Mouse (Mus musculus) urinary bladder, postnatal 14 days (tissue): ENCODE data around the gene Tmem254b.
"Not testable (repeated sequence)": the region's sequence is repeated elsewhere in the genome, so short reads cannot be mapped to it uniquely, and the experiment has no call there.

ENCODE experiments used
- DNase-seq: peaks from one replicate; pipeline ENCODE4 v3.0.0; 2021; ENCODE audit warnings: low spot score

The Tmem254b gene

GRCm38 (mm10) chr14:26206926-26207247 is at the start of gene Tmem254b:
Gene Tmem254b, minus strand, starts transcription at chr14:26207041.
- DNase-seq = not testable (repeated sequence)

GRCm38 (mm10) chr14:26237183-26237582 is 30.3 kb upstream of the Tmem254b start:
- DNase-seq = not testable (repeated sequence)

GRCm38 (mm10) chr14:26216233-26217000 is 9.6 kb upstream of the Tmem254b start:
- DNase-seq = not testable (repeated sequence)

- DNase-seq = not testable (repeated sequence)
Measured at GRCm38 (mm10) chr14:26206197-26206925, 480 bp downstream of the Tmem254b start.

- DNase-seq = not testable (repeated sequence)
Measured at GRCm38 (mm10) chr14:26197851-26198250, 9.0 kb downstream of the Tmem254b start.

GRCm38 (mm10) chr14:26188361-26188760 is 18.5 kb downstream of the Tmem254b start:
- DNase-seq = not testable (repeated sequence)

GRCm38 (mm10) chr14:26186638-26187037 is 20.2 kb downstream of the Tmem254b start:
- not testable (repeated sequence) for DNase-seq

GRCm38 (mm10) chr14:26182380-26182779 is 24.5 kb downstream of the Tmem254b start, which contains the start of gene Plac9b:
Gene Plac9b, minus strand, starts transcription at chr14:26182480.
- not testable (repeated sequence) for DNase-seq

GRCm38 (mm10) chr14:26181660-26182059 is 25.2 kb downstream of the Tmem254b start:
- DNase-seq = not testable (repeated sequence)

- not testable (repeated sequence) for DNase-seq
Measured at GRCm38 (mm10) chr14:26175028-26175427, 31.8 kb downstream of the Tmem254b start.

- not testable (repeated sequence) for DNase-seq
Measured at GRCm38 (mm10) chr14:26173955-26174354, 32.9 kb downstream of the Tmem254b start.

- DNase-seq = not testable (repeated sequence)
Measured at GRCm38 (mm10) chr14:26165266-26165665, 41.6 kb downstream of the Tmem254b start.

GRCm38 (mm10) chr14:26162423-26162822 is 44.4 kb downstream of the Tmem254b start:
- DNase-seq = not testable (repeated sequence)

GRCm38 (mm10) chr14:26161156-26161555 is 45.7 kb downstream of the Tmem254b start:
- DNase-seq = not testable (repeated sequence)

- not testable (repeated sequence) for DNase-seq
Measured at GRCm38 (mm10) chr14:26156032-26156431, 50.8 kb downstream of the Tmem254b start.
